Mouse (Mus musculus): Measurements from ENCODE around the gene Hrh1. TPM values are rescaled to one million over a fixed set of nuclear protein-coding genes. Genes with fewer than 3 reads are reported as not detected.

The Hrh1 gene
- polyA plus RNA-seq, 1 experiment, result not detected

Other genes starting within 250 kb of the Hrh1 start
- 94.2 and 142 TPM in 2 replicates for gene Slc6a1, start 115.3 kb upstream of the Hrh1 start, polyA plus RNA-seq (2012; ENCODE audit: insufficient read depth, insufficient read length, low replicate concordance, missing spikeins)
- gene Atg7, start 245.2 kb downstream of the Hrh1 start, polyA plus RNA-seq (2012; ENCODE audit: insufficient read depth, insufficient read length, low replicate concordance, missing spikeins), result not detected in 2 replicates

All from olfactory bulb, adult 2 months (tissue).